Mouse (Mus musculus): ENCODE results near the gene Gak. TPM values are rescaled to one million over a fixed set of nuclear protein-coding genes. Genes with fewer than 3 reads are reported as not detected.

Gak gene
- total RNA-seq, 2 experiments from 2014 or later = 65.8 to 74.6 TPM

GRCm38 (mm10) chr5:108599923-108600322 lies 29.6 kb downstream of the Gak start:
- no peak for DNase-seq

GRCm38 (mm10) chr5:108581361-108581891 lies 48.1 kb downstream of the Gak start:
- DNase-seq = no peak

GRCm38 (mm10) chr5:108573054-108573453 lies 56.5 kb downstream of the Gak start:
- DNase-seq = no peak

- peak; percentile 59 for DNase-seq
These were observed 58.6 kb downstream of the Gak start for GRCm38 (mm10) chr5:108570991-108571390.

- DNase-seq = no peak
These were observed 62.5 kb downstream of the Gak start for GRCm38 (mm10) chr5:108567104-108567503.

- DNase-seq = no peak
These were observed 63.0 kb downstream of the Gak start for GRCm38 (mm10) chr5:108566523-108566922.

- DNase-seq = no peak
These were observed 64.2 kb downstream of the Gak start for GRCm38 (mm10) chr5:108565381-108565780.

GRCm38 (mm10) chr5:108564346-108564745 lies 65.2 kb downstream of the Gak start:
- DNase-seq = peak; percentile 35

GRCm38 (mm10) chr5:108562483-108562882 lies 67.1 kb downstream of the Gak start:
- DNase-seq = no peak

GRCm38 (mm10) chr5:108556986-108557385 lies 72.6 kb downstream of the Gak start:
- no peak for DNase-seq

- no peak for DNase-seq
These were observed 75.5 kb downstream of the Gak start for GRCm38 (mm10) chr5:108554041-108554440.

GRCm38 (mm10) chr5:108550207-108550594 lies 79.4 kb downstream of the Gak start:
- DNase-seq = no peak

GRCm38 (mm10) chr5:108549489-108550206 lies 79.9 kb downstream of the Gak start, which contains the start of gene Cplx1:
Gene Cplx1, minus strand, starts transcription at chr5:108550024.
- DNase-seq = peak; percentile 85

- DNase-seq = no peak
These were observed 80.4 kb downstream of the Gak start for GRCm38 (mm10) chr5:108549137-108549488.

GRCm38 (mm10) chr5:108547636-108548035 lies 81.9 kb downstream of the Gak start:
- no peak for DNase-seq

GRCm38 (mm10) chr5:108543516-108544291 lies 85.9 kb downstream of the Gak start:
- DNase-seq = no peak

- no peak for DNase-seq
These were observed 95.4 kb downstream of the Gak start for GRCm38 (mm10) chr5:108534188-108534587.

- no peak for DNase-seq
These were observed 107.0 kb downstream of the Gak start for GRCm38 (mm10) chr5:108522597-108522996.

GRCm38 (mm10) chr5:108521896-108522295 lies 107.7 kb downstream of the Gak start:
- DNase-seq = no peak

GRCm38 (mm10) chr5:108521016-108521415 lies 108.5 kb downstream of the Gak start:
- DNase-seq = no peak

GRCm38 (mm10) chr5:108520153-108520552 lies 109.4 kb downstream of the Gak start:
- DNase-seq = no peak

All from adrenal gland, postnatal 10 days (tissue).